Mouse (Mus musculus): Measurements from ENCODE around the gene Zmpste24. TPM values are rescaled to one million over a fixed set of nuclear protein-coding genes. Genes with fewer than 3 reads are reported as not detected.

Gene Zmpste24
- polyA plus RNA-seq (2012), result 0.09 and 0.19 TPM in 2 replicates

DNA sequence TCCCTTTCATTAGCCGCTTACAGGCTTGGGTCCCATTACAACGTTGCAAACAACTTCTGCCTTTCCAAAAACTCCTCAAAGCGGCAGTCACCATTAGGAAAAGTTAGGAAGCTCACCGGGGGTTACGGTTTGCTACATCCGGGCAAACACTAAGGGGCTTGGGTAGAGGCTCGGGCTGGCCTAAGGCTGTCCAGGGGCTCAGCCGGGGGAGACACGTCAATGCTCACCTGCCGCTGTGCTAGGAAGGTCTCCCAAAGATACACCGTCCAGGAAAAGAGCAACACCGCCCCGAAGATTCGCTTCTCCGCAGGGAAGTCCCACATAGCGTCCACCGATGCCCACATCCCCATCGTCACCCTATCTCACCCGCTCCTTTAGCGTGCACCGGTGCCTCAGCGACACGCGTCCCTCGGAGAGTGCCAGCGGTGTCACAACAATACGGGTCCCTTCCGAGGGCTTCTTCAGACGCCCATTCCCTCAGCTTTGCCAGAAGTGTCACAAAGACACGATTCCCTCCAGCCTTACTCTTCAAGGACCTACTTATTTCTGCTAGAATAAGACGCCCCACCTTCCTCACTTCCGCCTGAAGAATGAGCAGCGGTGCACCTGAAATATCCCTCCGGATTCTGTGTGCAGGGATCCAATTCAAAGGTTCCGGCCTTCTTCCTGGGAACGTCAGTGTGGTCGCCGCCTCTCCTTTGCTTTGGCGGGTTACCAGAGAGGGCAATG is at the start of gene Zmpste24:
Gene Zmpste24, minus strand, starts transcription at position 592 of the 729 bp plus-strand sequence.
- Histone ChIP-seq H3K4me1 (ENCODE audit: control insufficient read depth) (peaks cover 21% of the 10 kb centered on the region), H3K4me3 (replicated peaks) (peak within 1 kb of the TSS; percentile 68), H3K27me3 (ENCODE audit: control insufficient read depth) (no peaks in the 10 kb centered on the region), H3K9me3 (ENCODE audit: control insufficient read depth, low read length) (peaks cover 2% of the 10 kb centered on the region), H3K36me3 (ENCODE audit: control insufficient read depth) (peaks cover 28% of the 10 kb centered on the region)
- TF ChIP-seq GATA1 (IDR thresholded peaks at IDR 0.05; ENCODE audit: low read length) (no peak), TAL1 (IDR thresholded peaks at IDR 0.05; ENCODE audit: low read length) (no peak)

- H3K9me3 ChIP-seq (ENCODE audit: control insufficient read depth, low read length), result no peaks in the 10 kb centered on the region
- H3K4me1 ChIP-seq (ENCODE audit: control insufficient read depth), result no peaks in the 10 kb centered on the region
- H3K4me3 ChIP-seq (replicated peaks), result no peak within 1 kb of the TSS
- TF ChIP-seq TAL1 (IDR thresholded peaks at IDR 0.05; ENCODE audit: low read length) (no peak), GATA1 (IDR thresholded peaks at IDR 0.05; ENCODE audit: low read length) (no peak)
- no peaks in the 10 kb centered on the region for H3K36me3 ChIP-seq (ENCODE audit: control insufficient read depth)
- no peaks in the 10 kb centered on the region for H3K27me3 ChIP-seq (ENCODE audit: control insufficient read depth)
Measured at GRCm38 (mm10) chr4:121109126-121109525, 11.1 kb upstream of the Zmpste24 start, which contains the start of gene Tmco2. Gene Tmco2, minus strand, starts transcription at chr4:121109226.

DNA sequence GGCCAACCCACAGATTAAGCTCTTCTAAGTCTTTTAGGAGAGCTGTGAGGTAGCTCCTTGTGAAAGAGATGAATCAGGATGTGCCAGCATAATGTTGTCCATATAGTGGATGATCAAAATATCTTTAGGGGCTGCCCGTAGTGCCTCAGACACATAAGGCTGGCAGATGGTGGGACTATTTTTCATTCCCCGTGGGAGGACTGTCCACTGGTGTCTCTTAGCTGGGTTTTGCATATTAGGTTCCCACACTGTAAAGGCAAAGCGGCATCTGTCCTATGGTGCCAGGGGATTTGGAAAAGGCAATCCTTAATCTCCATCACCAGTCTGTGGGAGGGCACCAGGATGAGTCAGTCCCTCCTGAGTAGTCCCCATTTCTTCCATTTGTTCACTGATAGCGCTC is 5.3 kb upstream of the Zmpste24 start:
- H3K4me3 ChIP-seq (replicated peaks), result no peak overlapping the region
- no peaks in the 10 kb centered on the region for H3K27me3 ChIP-seq (ENCODE audit: control insufficient read depth)
- H3K4me1 ChIP-seq (ENCODE audit: control insufficient read depth), result peaks cover 3% of the 10 kb centered on the region
- H3K36me3 ChIP-seq (ENCODE audit: control insufficient read depth), result no peaks in the 10 kb centered on the region
- no peaks in the 10 kb centered on the region for H3K9me3 ChIP-seq (ENCODE audit: control insufficient read depth, low read length)
- no peak for TF ChIP-seq GATA1 (IDR thresholded peaks at IDR 0.05; ENCODE audit: low read length)
- no peak for TF ChIP-seq TAL1 (IDR thresholded peaks at IDR 0.05; ENCODE audit: low read length)

DNA sequence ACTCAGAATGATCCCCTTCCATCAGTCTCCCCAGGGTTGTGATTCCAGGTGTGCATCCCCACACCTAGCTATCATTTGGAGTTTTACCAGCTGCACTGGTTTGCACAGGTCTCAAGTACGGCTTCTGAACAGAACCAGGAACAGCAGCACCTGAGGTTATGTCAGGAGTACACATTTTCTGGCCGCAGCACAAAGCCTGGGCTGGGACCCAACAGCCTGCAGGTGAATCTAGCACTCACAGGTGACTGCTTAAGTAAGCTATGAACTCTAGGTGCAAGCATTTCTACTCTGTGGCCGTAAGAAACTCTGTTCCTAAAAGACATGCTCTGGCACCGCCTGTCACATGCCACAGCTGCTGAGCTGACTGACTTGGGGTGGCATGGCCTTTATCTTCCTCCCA is 7.8 kb downstream of the Zmpste24 start:
- Histone ChIP-seq H3K4me3 (replicated peaks) (no peak overlapping the region), H3K36me3 (ENCODE audit: control insufficient read depth) (peaks cover 83% of the 10 kb centered on the region), H3K9me3 (ENCODE audit: control insufficient read depth, low read length) (peaks cover 2% of the 10 kb centered on the region), H3K27me3 (ENCODE audit: control insufficient read depth) (no peaks in the 10 kb centered on the region), H3K4me1 (ENCODE audit: control insufficient read depth) (peaks cover under 1% of the 10 kb centered on the region; the same call in 1 of the 2 replicates)
- TF ChIP-seq TAL1 (IDR thresholded peaks at IDR 0.05; ENCODE audit: low read length) (no peak), GATA1 (IDR thresholded peaks at IDR 0.05; ENCODE audit: low read length) (no peak)

GRCm38 (mm10) chr4:121088696-121089095 is 9.3 kb downstream of the Zmpste24 start:
- no peak for TF ChIP-seq GATA1 (IDR thresholded peaks at IDR 0.05; ENCODE audit: low read length)
- no peak for TF ChIP-seq TAL1 (IDR thresholded peaks at IDR 0.05; ENCODE audit: low read length)
- Histone ChIP-seq H3K4me3 (replicated peaks) (no peak overlapping the region), H3K36me3 (ENCODE audit: control insufficient read depth) (peaks cover 77% of the 10 kb centered on the region), H3K27me3 (ENCODE audit: control insufficient read depth) (no peaks in the 10 kb centered on the region), H3K9me3 (ENCODE audit: control insufficient read depth, low read length) (peaks cover 2% of the 10 kb centered on the region), H3K4me1 (ENCODE audit: control insufficient read depth) (no peaks in the 10 kb centered on the region; the same call in 1 of the 2 replicates)

DNA sequence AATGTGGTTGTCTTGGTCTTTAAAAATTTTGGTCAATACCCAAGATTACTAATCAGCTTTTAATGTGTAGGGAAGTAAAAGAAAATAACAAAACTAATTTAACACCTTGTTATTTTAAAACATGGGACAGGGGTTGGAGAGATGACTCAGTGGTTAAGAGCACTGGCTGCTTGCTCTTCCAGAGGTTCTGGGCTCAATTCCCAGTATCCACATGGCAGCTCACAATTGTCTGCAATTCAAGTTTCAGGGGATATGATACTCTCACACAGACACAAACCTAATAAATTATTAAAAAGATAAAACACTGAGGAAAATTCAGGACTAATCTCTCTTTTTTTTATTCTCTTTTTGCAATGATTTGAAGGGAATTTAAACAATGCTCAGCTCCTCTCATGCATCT is 13.5 kb downstream of the Zmpste24 start:
- H3K4me1 ChIP-seq (ENCODE audit: control insufficient read depth), result no peaks in the 10 kb centered on the region
- no peaks in the 10 kb centered on the region for H3K27me3 ChIP-seq (ENCODE audit: control insufficient read depth)
- no peak overlapping the region for H3K4me3 ChIP-seq (replicated peaks)
- TF ChIP-seq TAL1 (IDR thresholded peaks at IDR 0.05; ENCODE audit: low read length), result no peak
- TF ChIP-seq GATA1 (IDR thresholded peaks at IDR 0.05; ENCODE audit: low read length), result no peak
- peaks cover 75% of the 10 kb centered on the region for H3K36me3 ChIP-seq (ENCODE audit: control insufficient read depth)
- H3K9me3 ChIP-seq (ENCODE audit: control insufficient read depth, low read length), result no peaks in the 10 kb centered on the region

DNA sequence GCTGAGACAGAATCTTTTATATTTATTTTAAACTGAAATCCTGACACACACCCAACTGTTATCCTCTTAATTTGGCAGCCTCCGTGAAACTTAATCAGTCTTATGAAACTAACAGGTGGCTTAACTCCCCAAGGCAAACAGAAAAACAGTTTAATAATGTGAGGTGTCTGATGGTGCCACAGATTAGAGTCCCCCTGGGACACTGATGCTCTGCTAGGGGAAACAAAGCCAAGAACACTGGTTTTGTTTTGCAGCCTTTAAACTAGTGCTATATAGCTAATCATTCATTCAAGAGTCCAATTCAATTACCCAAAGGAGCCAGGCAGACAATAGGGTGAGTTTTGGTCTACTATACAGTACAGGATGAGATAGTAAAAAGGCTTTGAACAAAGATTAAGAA is 17.6 kb downstream of the Zmpste24 start:
- no peak overlapping the region for H3K4me3 ChIP-seq (replicated peaks)
- H3K9me3 ChIP-seq (ENCODE audit: control insufficient read depth, low read length), result no peaks in the 10 kb centered on the region
- H3K36me3 ChIP-seq (ENCODE audit: control insufficient read depth), result peaks cover 76% of the 10 kb centered on the region
- no peaks in the 10 kb centered on the region for H3K27me3 ChIP-seq (ENCODE audit: control insufficient read depth)
- TF ChIP-seq GATA1 (IDR thresholded peaks at IDR 0.05; ENCODE audit: low read length), result no peak
- no peaks in the 10 kb centered on the region for H3K4me1 ChIP-seq (ENCODE audit: control insufficient read depth)

GRCm38 (mm10) chr4:121077915-121078646 is 20.0 kb downstream of the Zmpste24 start:
- H3K4me1 ChIP-seq (ENCODE audit: control insufficient read depth), result no peaks in the 10 kb centered on the region
- H3K36me3 ChIP-seq (ENCODE audit: control insufficient read depth), result peaks cover 74% of the 10 kb centered on the region
- no peak overlapping the region for H3K4me3 ChIP-seq (replicated peaks)
- TF ChIP-seq GATA1 (IDR thresholded peaks at IDR 0.05; ENCODE audit: low read length) (no peak), TAL1 (IDR thresholded peaks at IDR 0.05; ENCODE audit: low read length) (no peak)
- no peaks in the 10 kb centered on the region for H3K27me3 ChIP-seq (ENCODE audit: control insufficient read depth)
- no peaks in the 10 kb centered on the region for H3K9me3 ChIP-seq (ENCODE audit: control insufficient read depth, low read length)

GRCm38 (mm10) chr4:121074250-121074649 is 23.8 kb downstream of the Zmpste24 start:
- no peak for TF ChIP-seq GATA1 (IDR thresholded peaks at IDR 0.05; ENCODE audit: low read length)
- no peak for TF ChIP-seq TAL1 (IDR thresholded peaks at IDR 0.05; ENCODE audit: low read length)
- no peaks in the 10 kb centered on the region for H3K4me1 ChIP-seq (ENCODE audit: control insufficient read depth)
- H3K9me3 ChIP-seq (ENCODE audit: control insufficient read depth, low read length), result no peaks in the 10 kb centered on the region
- H3K27me3 ChIP-seq (ENCODE audit: control insufficient read depth), result no peaks in the 10 kb centered on the region
- H3K36me3 ChIP-seq (ENCODE audit: control insufficient read depth), result peaks cover 52% of the 10 kb centered on the region
- H3K4me3 ChIP-seq (replicated peaks), result no peak overlapping the region

Data from erythroblast, embryonic 14.5 days (primary cell).